Mouse (Mus musculus): ENCODE results near the gene Nwd1. TPM values are rescaled to one million over a fixed set of nuclear protein-coding genes. Genes with fewer than 3 reads are reported as not detected.

Gene Nwd1
- 0.11 and 0.15 TPM in 2 replicates for polyA plus RNA-seq (2012; rRNA removed)

GRCm38 (mm10) chr8:72646060-72646767, at the start of gene Nwd1:
Nwd1 (plus strand) TSS chr8:72646711.
- TF ChIP-seq POLR2A (IDR thresholded peaks at IDR 0.05; ENCODE audit: low read depth, low read length) (no peak), CTCF (IDR thresholded peaks at IDR 0.05; ENCODE audit: extremely low read depth, insufficient read depth, insufficient read length, insufficient replicate concordance) (no peak)
- 5% methylated on average over 11 of the region's 11 CpGs for WGBS
- no peak within 1 kb of the TSS for H3K27ac ChIP-seq (ENCODE audit: insufficient read depth, low read length)
- H3K36me3 ChIP-seq (ENCODE audit: control insufficient read depth, insufficient read depth, low read length), result no peaks in the 10 kb centered on the region
- no peak for DNase-seq (ENCODE audit: low read depth in 1 of 2, low spot score in 2 of 2)
- H3K27me3 ChIP-seq (ENCODE audit: control insufficient read depth, insufficient read depth, low read length), result no peaks in the 10 kb centered on the region
- no peak within 1 kb of the TSS for H3K4me3 ChIP-seq (ENCODE audit: extremely low read depth, insufficient read depth, insufficient read length)
- peaks cover 4% of the 10 kb centered on the region; the same call in 1 of the 2 replicates for H3K4me1 ChIP-seq (ENCODE audit: control insufficient read depth, insufficient read depth, insufficient read length)

GRCm38 (mm10) chr8:72642885-72643284, 3.6 kb upstream of the Nwd1 start:
- Histone ChIP-seq H3K4me3 (ENCODE audit: extremely low read depth, insufficient read depth, insufficient read length) (no peak overlapping the region), H3K27me3 (ENCODE audit: control insufficient read depth, insufficient read depth, low read length) (no peaks in the 10 kb centered on the region), H3K4me1 (ENCODE audit: control insufficient read depth, insufficient read depth, insufficient read length) (peaks cover 4% of the 10 kb centered on the region; the same call in 1 of the 2 replicates), H3K27ac (ENCODE audit: insufficient read depth, low read length) (no peak overlapping the region), H3K36me3 (ENCODE audit: control insufficient read depth, insufficient read depth, low read length) (no peaks in the 10 kb centered on the region)
- WGBS, result 81% methylated on average over 1 of the region's 1 CpGs
- TF ChIP-seq CTCF (IDR thresholded peaks at IDR 0.05; ENCODE audit: extremely low read depth, insufficient read depth, insufficient read length, insufficient replicate concordance), result no peak
- DNase-seq (ENCODE audit: low read depth in 1 of 2, low spot score in 2 of 2), result no peak

GRCm38 (mm10) chr8:72644601-72645000, 1.9 kb upstream of the Nwd1 start:
- peaks cover 4% of the 10 kb centered on the region; the same call in 1 of the 2 replicates for H3K4me1 ChIP-seq (ENCODE audit: control insufficient read depth, insufficient read depth, insufficient read length)
- no peak for DNase-seq (ENCODE audit: low read depth in 1 of 2, low spot score in 2 of 2)
- TF ChIP-seq CTCF (IDR thresholded peaks at IDR 0.05; ENCODE audit: extremely low read depth, insufficient read depth, insufficient read length, insufficient replicate concordance) (no peak), POLR2A (IDR thresholded peaks at IDR 0.05; ENCODE audit: low read depth, low read length) (no peak)
- no peak overlapping the region for H3K4me3 ChIP-seq (ENCODE audit: extremely low read depth, insufficient read depth, insufficient read length)
- no peaks in the 10 kb centered on the region for H3K36me3 ChIP-seq (ENCODE audit: control insufficient read depth, insufficient read depth, low read length)
- H3K27ac ChIP-seq (ENCODE audit: insufficient read depth, low read length), result no peak overlapping the region
- 61% methylated on average over 4 of the region's 4 CpGs for WGBS
- no peaks in the 10 kb centered on the region for H3K27me3 ChIP-seq (ENCODE audit: control insufficient read depth, insufficient read depth, low read length)

GRCm38 (mm10) chr8:72646768-72647143, 245 bp downstream of the Nwd1 start:
- Histone ChIP-seq H3K27me3 (ENCODE audit: control insufficient read depth, insufficient read depth, low read length) (no peaks in the 10 kb centered on the region), H3K4me3 (ENCODE audit: extremely low read depth, insufficient read depth, insufficient read length) (no peak overlapping the region), H3K4me1 (ENCODE audit: control insufficient read depth, insufficient read depth, insufficient read length) (peaks cover 4% of the 10 kb centered on the region; the same call in 1 of the 2 replicates), H3K36me3 (ENCODE audit: control insufficient read depth, insufficient read depth, low read length) (no peaks in the 10 kb centered on the region), H3K27ac (ENCODE audit: insufficient read depth, low read length) (no peak overlapping the region)
- TF ChIP-seq CTCF (IDR thresholded peaks at IDR 0.05; ENCODE audit: extremely low read depth, insufficient read depth, insufficient read length, insufficient replicate concordance) (no peak), POLR2A (IDR thresholded peaks at IDR 0.05; ENCODE audit: low read depth, low read length) (no peak)
- WGBS, result 28% methylated on average over 5 of the region's 5 CpGs
- DNase-seq (ENCODE audit: low read depth in 1 of 2, low spot score in 2 of 2), result no peak

GRCm38 (mm10) chr8:72650697-72651096, 4.2 kb downstream of the Nwd1 start:
- TF ChIP-seq POLR2A (IDR thresholded peaks at IDR 0.05; ENCODE audit: low read depth, low read length) (no peak), CTCF (IDR thresholded peaks at IDR 0.05; ENCODE audit: extremely low read depth, insufficient read depth, insufficient read length, insufficient replicate concordance) (no peak)
- no peaks in the 10 kb centered on the region for H3K36me3 ChIP-seq (ENCODE audit: control insufficient read depth, insufficient read depth, low read length)
- DNase-seq (ENCODE audit: low read depth in 1 of 2, low spot score in 2 of 2), result no peak
- H3K27me3 ChIP-seq (ENCODE audit: control insufficient read depth, insufficient read depth, low read length), result no peaks in the 10 kb centered on the region
- H3K4me1 ChIP-seq (ENCODE audit: control insufficient read depth, insufficient read depth, insufficient read length), result peaks cover 4% of the 10 kb centered on the region; the same call in 1 of the 2 replicates
- 84% methylated on average over 2 of the region's 2 CpGs for WGBS
- no peak overlapping the region for H3K27ac ChIP-seq (ENCODE audit: insufficient read depth, low read length)
- no peak overlapping the region for H3K4me3 ChIP-seq (ENCODE audit: extremely low read depth, insufficient read depth, insufficient read length)

GRCm38 (mm10) chr8:72654565-72655521, 8.3 kb downstream of the Nwd1 start:
- TF ChIP-seq POLR2A (IDR thresholded peaks at IDR 0.05; ENCODE audit: low read depth, low read length) (no peak), CTCF (IDR thresholded peaks at IDR 0.05; ENCODE audit: extremely low read depth, insufficient read depth, insufficient read length, insufficient replicate concordance) (no peak)
- Histone ChIP-seq H3K27ac (ENCODE audit: insufficient read depth, low read length) (no peak overlapping the region), H3K4me3 (ENCODE audit: extremely low read depth, insufficient read depth, insufficient read length) (no peak overlapping the region; the same call in 1 of the 2 replicates), H3K27me3 (ENCODE audit: control insufficient read depth, insufficient read depth, low read length) (no peaks in the 10 kb centered on the region), H3K36me3 (ENCODE audit: control insufficient read depth, insufficient read depth, low read length) (no peaks in the 10 kb centered on the region), H3K4me1 (ENCODE audit: control insufficient read depth, insufficient read depth, insufficient read length) (no peaks in the 10 kb centered on the region)
- no peak for DNase-seq (ENCODE audit: low read depth in 1 of 2, low spot score in 2 of 2)
- WGBS, result 30% methylated on average over 13 of the region's 13 CpGs

Data from spleen, adult 2 months (tissue).